Mouse (Mus musculus) C2C12 (cell line): ENCODE results near the gene Trp53i13.

Experiments
- CEBPB ChIP-seq: IDR thresholded peaks from one replicate; pipeline ENCODE4 v1.6.1; 2011; ENCODE audit warnings: low read depth, mild to moderate bottlenecking, control low read depth, moderate library complexity
- CTCF ChIP-seq: IDR thresholded peaks from one replicate; pipeline ENCODE4 v1.5.1; 2011; ENCODE audit not compliant: control insufficient read depth, insufficient read depth, insufficient read length
- MAX ChIP-seq: IDR thresholded peaks from one replicate; pipeline ENCODE4 v1.6.1; 2011; ENCODE audit warnings: mild to moderate bottlenecking, control low read depth
- MYOD1 ChIP-seq: IDR thresholded peaks from one replicate; pipeline ENCODE4 v1.6.1; 2011; ENCODE audit warnings: low read depth; ENCODE audit not compliant: control insufficient read depth, insufficient read length
- MYOG ChIP-seq: IDR thresholded peaks from one replicate; pipeline ENCODE4 v1.6.1; 2011; ENCODE audit not compliant: control insufficient read depth, insufficient read length; ENCODE audit errors: extremely low read depth
- USF1 ChIP-seq: IDR thresholded peaks from one replicate; pipeline ENCODE4 v1.6.1; 2011; ENCODE audit warnings: low read depth, mild to moderate bottlenecking, control low read depth, moderate library complexity

DNA sequence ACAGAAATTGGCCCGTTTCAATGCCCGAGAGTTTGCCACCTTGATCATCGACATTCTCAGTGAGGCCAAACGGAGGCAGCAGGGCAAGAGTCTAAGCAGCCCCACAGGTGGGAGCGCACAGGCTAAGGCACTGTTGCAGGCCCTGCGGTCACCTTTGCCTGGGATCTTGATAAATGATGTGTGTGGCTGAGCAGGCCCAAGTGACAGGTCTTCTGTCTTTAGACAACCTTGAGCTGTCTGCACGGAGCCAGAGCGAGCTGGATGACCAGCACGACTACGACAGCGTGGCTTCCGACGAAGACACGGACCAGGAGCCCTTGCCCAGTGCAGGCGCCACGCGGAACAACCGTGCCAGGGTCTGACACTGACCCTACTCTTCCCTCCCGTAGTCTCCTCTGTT is 11.4 kb downstream of the Trp53i13 start:
- TF ChIP-seq CTCF (no peak), MAX (no peak), MYOG (no peak), MYOD1 (no peak), USF1 (no peak), CEBPB (no peak)
